Mouse (Mus musculus): Measurements from ENCODE around the gene Ipo9. TPM values are rescaled to one million over a fixed set of nuclear protein-coding genes. Genes with fewer than 3 reads are reported as not detected.

Gene Ipo9
- polyA plus RNA-seq, 1 experiment from 2014 or later, result 185 TPM

- H3K36me3 ChIP-seq, result peaks cover 81% of the 10 kb centered on the region
- no peak overlapping the region for H3K4me3 ChIP-seq (replicated peaks)
- WGBS, result 78% methylated on average over 3 of the region's 3 CpGs
- no peaks in the 10 kb centered on the region for H3K4me1 ChIP-seq (replicated peaks)
- H3K9me3 ChIP-seq, result no peaks in the 10 kb centered on the region
- no peak overlapping the region for H3K27ac ChIP-seq
- peak; percentile 54; the same call in 1 of the 2 replicates for ATAC-seq (ENCODE audit: insufficient number of reproducible peaks, insufficient read depth, low FRiP score, low TSS enrichment, low read depth)
- H3K9ac ChIP-seq (replicated peaks), result no peak overlapping the region
- H3K4me2 ChIP-seq, result no peak overlapping the region
- H3K27me3 ChIP-seq, result no peaks in the 10 kb centered on the region
Measured at GRCm38 (mm10) chr1:135461097-135461730, 30.9 kb upstream of the Ipo9 start.

DNA sequence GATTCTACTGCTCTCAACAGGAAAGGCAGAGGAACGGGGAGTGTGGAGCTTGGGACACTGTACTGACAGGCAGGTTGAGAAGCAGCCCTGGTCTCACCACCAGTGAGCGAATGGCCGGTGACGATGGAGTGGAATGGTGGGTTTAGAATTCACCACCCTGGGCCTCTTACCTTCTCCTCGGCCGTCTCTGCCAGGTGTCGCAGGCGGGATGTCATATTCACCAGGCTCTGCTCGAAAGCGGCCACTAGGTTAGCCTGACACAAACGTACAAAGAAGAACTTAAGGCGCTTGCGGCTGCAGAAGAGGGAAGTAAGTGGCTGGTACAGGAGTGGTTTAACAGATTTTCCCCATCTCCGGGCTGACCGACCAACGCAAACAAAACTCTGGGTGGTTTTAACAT is 30.2 kb upstream of the Ipo9 start:
- H3K4me1 ChIP-seq (replicated peaks), result no peaks in the 10 kb centered on the region
- H3K36me3 ChIP-seq, result peaks cover 80% of the 10 kb centered on the region
- WGBS, result 93% methylated on average over 16 of the region's 16 CpGs
- no peak for ATAC-seq (ENCODE audit: insufficient number of reproducible peaks, insufficient read depth, low FRiP score, low TSS enrichment, low read depth)
- no peak overlapping the region for H3K4me3 ChIP-seq (replicated peaks)
- H3K9ac ChIP-seq (replicated peaks), result no peak overlapping the region
- no peaks in the 10 kb centered on the region for H3K27me3 ChIP-seq
- H3K4me2 ChIP-seq, result no peak overlapping the region
- no peak overlapping the region for H3K27ac ChIP-seq
- H3K9me3 ChIP-seq, result no peaks in the 10 kb centered on the region

- H3K36me3 ChIP-seq, result peaks cover 78% of the 10 kb centered on the region
- ATAC-seq (ENCODE audit: insufficient number of reproducible peaks, insufficient read depth, low FRiP score, low TSS enrichment, low read depth), result no peak
- 90% methylated on average over 5 of the region's 5 CpGs for WGBS
- H3K4me2 ChIP-seq, result no peak overlapping the region
- no peak overlapping the region for H3K27ac ChIP-seq
- H3K9ac ChIP-seq (replicated peaks), result no peak overlapping the region
- H3K27me3 ChIP-seq, result no peaks in the 10 kb centered on the region
- no peak overlapping the region for H3K4me3 ChIP-seq (replicated peaks)
- H3K9me3 ChIP-seq, result no peaks in the 10 kb centered on the region
- H3K4me1 ChIP-seq (replicated peaks), result no peaks in the 10 kb centered on the region
Measured at GRCm38 (mm10) chr1:135457860-135458259, 27.6 kb upstream of the Ipo9 start.

GRCm38 (mm10) chr1:135452259-135452658 is 22.0 kb upstream of the Ipo9 start:
- Histone ChIP-seq H3K4me3 (replicated peaks) (no peak overlapping the region), H3K36me3 (peaks cover 86% of the 10 kb centered on the region), H3K4me2 (no peak overlapping the region), H3K9ac (replicated peaks) (no peak overlapping the region), H3K27me3 (no peaks in the 10 kb centered on the region), H3K9me3 (no peaks in the 10 kb centered on the region), H3K4me1 (replicated peaks) (no peaks in the 10 kb centered on the region), H3K27ac (no peak overlapping the region)
- ATAC-seq (ENCODE audit: insufficient number of reproducible peaks, insufficient read depth, low FRiP score, low TSS enrichment, low read depth), result no peak
- WGBS, result 81% methylated on average over 10 of the region's 10 CpGs

DNA sequence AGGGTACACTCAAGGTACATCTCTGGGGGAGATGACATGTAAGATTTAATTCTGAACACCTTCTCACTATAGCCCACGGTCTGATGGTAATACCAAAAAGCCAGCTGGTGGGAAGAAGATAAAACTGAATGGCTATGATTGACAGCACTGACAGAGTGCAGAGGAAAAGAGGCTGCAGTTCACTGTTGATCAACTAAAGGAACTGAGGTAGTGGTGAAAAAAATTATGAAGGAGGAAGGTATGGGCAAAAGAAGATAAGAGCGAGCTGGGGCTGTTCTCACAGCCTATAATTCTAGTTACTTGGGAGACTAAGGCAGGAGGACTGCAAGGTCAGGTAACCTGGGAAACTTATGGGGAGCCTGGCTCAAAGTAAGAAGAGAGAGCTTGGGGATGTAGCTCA is 21.1 kb upstream of the Ipo9 start:
- Histone ChIP-seq H3K9me3 (no peaks in the 10 kb centered on the region), H3K27me3 (no peaks in the 10 kb centered on the region), H3K4me1 (replicated peaks) (no peaks in the 10 kb centered on the region), H3K4me2 (no peak overlapping the region), H3K36me3 (peaks cover 77% of the 10 kb centered on the region), H3K4me3 (replicated peaks) (no peak overlapping the region), H3K9ac (replicated peaks) (no peak overlapping the region), H3K27ac (no peak overlapping the region)
- ATAC-seq (ENCODE audit: insufficient number of reproducible peaks, insufficient read depth, low FRiP score, low TSS enrichment, low read depth), result no peak
- 90% methylated on average over 2 of the region's 2 CpGs for WGBS

GRCm38 (mm10) chr1:135449876-135450275 is 19.6 kb upstream of the Ipo9 start:
- WGBS, result 96% methylated on average over 8 of the region's 8 CpGs
- H3K27ac ChIP-seq, result no peak overlapping the region
- ATAC-seq (ENCODE audit: insufficient number of reproducible peaks, insufficient read depth, low FRiP score, low TSS enrichment, low read depth), result no peak
- H3K9ac ChIP-seq (replicated peaks), result no peak overlapping the region
- no peak overlapping the region for H3K4me2 ChIP-seq
- no peaks in the 10 kb centered on the region for H3K27me3 ChIP-seq
- H3K9me3 ChIP-seq, result no peaks in the 10 kb centered on the region
- no peak overlapping the region for H3K4me3 ChIP-seq (replicated peaks)
- H3K4me1 ChIP-seq (replicated peaks), result no peaks in the 10 kb centered on the region
- H3K36me3 ChIP-seq, result peaks cover 72% of the 10 kb centered on the region

- Histone ChIP-seq H3K4me2 (no peak overlapping the region), H3K4me3 (replicated peaks) (no peak overlapping the region), H3K27me3 (no peaks in the 10 kb centered on the region), H3K27ac (no peak overlapping the region), H3K36me3 (peaks cover 65% of the 10 kb centered on the region), H3K4me1 (replicated peaks) (no peaks in the 10 kb centered on the region), H3K9ac (replicated peaks) (no peak overlapping the region), H3K9me3 (no peaks in the 10 kb centered on the region)
- ATAC-seq (ENCODE audit: insufficient number of reproducible peaks, insufficient read depth, low FRiP score, low TSS enrichment, low read depth), result no peak
- 93% methylated on average over 5 of the region's 5 CpGs for WGBS
Measured at GRCm38 (mm10) chr1:135448940-135449339, 18.6 kb upstream of the Ipo9 start.

DNA sequence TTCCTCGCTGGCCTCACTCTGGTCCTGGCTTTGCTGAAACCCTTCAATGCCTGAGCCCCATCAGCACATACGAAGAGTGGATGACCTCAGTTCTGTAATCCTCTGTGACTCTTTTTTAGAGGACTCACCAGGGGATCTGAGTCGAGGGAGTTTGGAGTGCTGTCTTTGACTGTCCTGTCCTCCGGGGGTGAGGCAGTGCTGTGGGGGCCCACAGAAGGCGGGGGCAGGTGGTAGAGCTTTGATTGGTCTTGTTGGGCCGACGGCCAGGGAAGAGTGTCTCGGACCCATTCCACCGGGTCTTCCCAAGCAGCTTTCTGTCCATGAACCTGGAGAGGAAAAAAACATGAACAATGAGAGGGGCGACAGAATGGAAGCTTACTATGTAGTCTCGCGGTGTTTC is 13.2 kb upstream of the Ipo9 start:
- 92% methylated on average over 12 of the region's 12 CpGs for WGBS
- no peaks in the 10 kb centered on the region for H3K9me3 ChIP-seq
- H3K4me1 ChIP-seq (replicated peaks), result no peaks in the 10 kb centered on the region
- no peak overlapping the region for H3K4me2 ChIP-seq
- no peaks in the 10 kb centered on the region for H3K27me3 ChIP-seq
- H3K4me3 ChIP-seq (replicated peaks), result no peak overlapping the region
- H3K36me3 ChIP-seq, result peaks cover 60% of the 10 kb centered on the region
- no peak for ATAC-seq (ENCODE audit: insufficient number of reproducible peaks, insufficient read depth, low FRiP score, low TSS enrichment, low read depth)
- no peak overlapping the region for H3K9ac ChIP-seq (replicated peaks)
- no peak overlapping the region for H3K27ac ChIP-seq

DNA sequence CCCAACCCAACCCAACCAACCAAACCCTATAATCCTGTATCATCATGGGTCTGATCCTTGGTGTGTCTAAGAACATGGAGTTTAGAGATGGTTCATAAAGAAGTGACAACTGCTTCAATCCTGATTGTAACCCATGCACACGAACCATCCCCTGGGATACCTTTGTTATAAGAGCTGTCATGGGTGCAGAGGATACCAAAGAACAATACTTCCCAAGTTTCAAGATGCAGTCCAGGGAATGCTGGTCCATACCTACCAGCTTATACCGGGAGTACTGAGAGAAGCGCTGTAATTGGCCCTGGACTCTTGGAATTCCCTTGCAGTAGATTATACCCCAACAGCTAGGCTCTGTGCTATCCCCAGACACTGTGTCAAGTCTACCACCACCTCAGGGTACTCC is 11.6 kb upstream of the Ipo9 start:
- 97% methylated on average over 3 of the region's 3 CpGs for WGBS
- H3K27me3 ChIP-seq, result no peaks in the 10 kb centered on the region
- H3K36me3 ChIP-seq, result peaks cover 54% of the 10 kb centered on the region
- no peak overlapping the region for H3K4me2 ChIP-seq
- no peaks in the 10 kb centered on the region for H3K4me1 ChIP-seq (replicated peaks)
- H3K27ac ChIP-seq, result no peak overlapping the region
- H3K9me3 ChIP-seq, result no peaks in the 10 kb centered on the region
- H3K9ac ChIP-seq (replicated peaks), result no peak overlapping the region
- ATAC-seq (ENCODE audit: insufficient number of reproducible peaks, insufficient read depth, low FRiP score, low TSS enrichment, low read depth), result no peak
- no peak overlapping the region for H3K4me3 ChIP-seq (replicated peaks)

GRCm38 (mm10) chr1:135440986-135441385 is 10.7 kb upstream of the Ipo9 start:
- Histone ChIP-seq H3K4me3 (replicated peaks) (no peak overlapping the region), H3K27me3 (no peaks in the 10 kb centered on the region), H3K9ac (replicated peaks) (no peak overlapping the region), H3K36me3 (peaks cover 51% of the 10 kb centered on the region), H3K27ac (no peak overlapping the region), H3K4me2 (no peak overlapping the region), H3K9me3 (no peaks in the 10 kb centered on the region), H3K4me1 (replicated peaks) (no peaks in the 10 kb centered on the region; the same call in 1 of the 2 replicates)
- ATAC-seq (ENCODE audit: insufficient number of reproducible peaks, insufficient read depth, low FRiP score, low TSS enrichment, low read depth), result no peak
- WGBS, result 89% methylated on average over 6 of the region's 6 CpGs

DNA sequence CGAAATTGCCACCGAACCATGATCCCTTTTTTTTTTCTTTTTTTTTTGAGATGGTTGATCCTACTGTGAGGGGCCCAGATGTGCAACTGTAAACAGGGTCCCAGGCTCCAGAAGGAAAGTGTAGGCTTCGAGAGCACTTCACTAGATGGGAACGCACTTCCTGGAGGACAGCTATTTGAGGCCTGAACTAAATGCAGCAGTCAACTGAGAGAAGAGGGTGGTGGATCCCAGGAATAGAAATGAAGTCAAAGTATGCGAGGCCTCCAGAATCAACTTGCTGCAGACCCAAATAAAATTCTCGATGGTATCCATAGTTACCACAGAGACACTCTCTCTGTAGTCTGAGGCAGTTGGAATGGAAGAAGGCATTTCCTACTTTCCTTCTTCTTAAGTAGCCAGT is 8.5 kb upstream of the Ipo9 start:
- H3K4me3 ChIP-seq (replicated peaks), result no peak overlapping the region
- H3K9me3 ChIP-seq, result no peaks in the 10 kb centered on the region
- 90% methylated on average over 6 of the region's 6 CpGs for WGBS
- H3K36me3 ChIP-seq, result peaks cover 45% of the 10 kb centered on the region
- peaks cover 21% of the 10 kb centered on the region for H3K4me1 ChIP-seq (replicated peaks)
- H3K4me2 ChIP-seq, result no peak overlapping the region
- ATAC-seq (ENCODE audit: insufficient number of reproducible peaks, insufficient read depth, low FRiP score, low TSS enrichment, low read depth), result no peak
- H3K27me3 ChIP-seq, result no peaks in the 10 kb centered on the region
- H3K9ac ChIP-seq (replicated peaks), result no peak overlapping the region
- H3K27ac ChIP-seq, result no peak overlapping the region

- Histone ChIP-seq H3K4me1 (replicated peaks) (peaks cover 32% of the 10 kb centered on the region), H3K9me3 (no peaks in the 10 kb centered on the region), H3K27me3 (no peaks in the 10 kb centered on the region), H3K4me3 (replicated peaks) (no peak overlapping the region), H3K4me2 (no peak overlapping the region), H3K27ac (no peak overlapping the region), H3K36me3 (peaks cover 15% of the 10 kb centered on the region), H3K9ac (replicated peaks) (no peak overlapping the region)
- WGBS, result 23% methylated on average over 2 of the region's 2 CpGs
- no peak for ATAC-seq (ENCODE audit: insufficient number of reproducible peaks, insufficient read depth, low FRiP score, low TSS enrichment, low read depth)
Measured at GRCm38 (mm10) chr1:135435823-135436222, 5.5 kb upstream of the Ipo9 start.

Data from limb, embryonic 12.5 days (tissue).